Comparison of ENCODE assay signal across 8 mouse cellular contexts in the genomic region with DNA sequence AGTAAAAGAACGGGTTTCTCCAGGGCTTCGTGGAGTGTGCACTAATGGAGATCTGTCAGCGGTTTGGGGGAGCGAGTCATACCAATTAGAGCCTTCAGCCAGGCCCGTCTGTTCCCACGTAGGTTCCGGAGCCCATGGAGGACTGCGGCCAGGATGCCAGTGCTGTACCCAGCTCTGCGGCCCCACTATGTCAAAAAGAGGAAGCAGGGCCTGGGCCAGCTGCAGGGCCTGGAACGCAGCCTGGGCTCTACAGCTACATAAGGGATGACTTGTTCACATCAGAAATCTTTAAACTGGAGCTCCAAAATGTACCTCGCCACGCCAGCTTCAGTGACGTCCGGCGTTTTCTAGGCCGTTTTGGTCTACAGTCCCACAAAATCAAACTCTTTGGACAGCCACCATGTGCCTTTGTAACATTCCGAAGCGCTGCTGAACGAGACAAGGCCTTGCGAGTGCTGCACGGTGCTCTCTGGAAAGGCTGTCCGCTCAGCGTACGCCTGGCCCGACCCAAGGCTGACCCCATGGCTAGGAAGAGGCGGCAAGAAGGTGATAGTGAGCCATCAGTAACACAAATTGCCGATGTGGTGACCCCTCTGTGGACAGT. TPM values are rescaled to one million over a fixed set of nuclear protein-coding genes. Genes with fewer than 3 reads are reported as not detected.
DNase-seq lines count a peak whose midpoint lies in the region; ATAC-seq lines count a peak whose summit lies in the region.

No protein-coding gene starts in this region.

- ATAC-seq in frontal cortex, adult (ENCODE audit: low TSS enrichment): peak; percentile 24
- ATAC-seq in forebrain, embryonic 11.5 days (replicated peaks; ENCODE audit: low FRiP score): no peak; the same call in 1 of the 2 replicates
- ATAC-seq in hindbrain, embryonic 15.5 days (ENCODE audit: low FRiP score, low read depth): peak; percentile 12

- peak overlapping the region; percentile 98 for H3K4me3 ChIP-seq in brown adipose tissue, adult 24 weeks (ENCODE audit: insufficient read depth, low read depth, low read length)
- peak overlapping the region; percentile 97 for H3K4me3 ChIP-seq in forebrain, embryonic 11.5 days (ENCODE audit: low read depth, low read length)
- H3K4me3 ChIP-seq in hindbrain, embryonic 15.5 days: peak overlapping the region; percentile 87
- H3K4me3 ChIP-seq in limb, embryonic 10.5 days: peak overlapping the region; percentile 98

- peak overlapping the region; percentile 93 for H3K27ac ChIP-seq in brown adipose tissue, adult 24 weeks (replicated peaks; ENCODE audit: low read depth, low read length)
- H3K27ac ChIP-seq in forebrain, embryonic 11.5 days (ENCODE audit: low read depth, low read length): peak overlapping the region; percentile 77
- H3K27ac ChIP-seq in hindbrain, embryonic 15.5 days (replicated peaks): peak overlapping the region; percentile 89
- H3K27ac ChIP-seq in limb, embryonic 10.5 days: peak overlapping the region; percentile 99

- H3K4me1 ChIP-seq in brown adipose tissue, adult 24 weeks (ENCODE audit: control insufficient read depth, insufficient read depth, insufficient read length, low read length): peaks cover 7% of the 10 kb centered on the region
- peaks cover 16% of the 10 kb centered on the region for H3K4me1 ChIP-seq in forebrain, embryonic 11.5 days (replicated peaks; ENCODE audit: control insufficient read depth, insufficient read depth, low read length)
- peaks cover 39% of the 10 kb centered on the region for H3K4me1 ChIP-seq in hindbrain, embryonic 15.5 days (replicated peaks)
- peaks cover 43% of the 10 kb centered on the region for H3K4me1 ChIP-seq in limb, embryonic 10.5 days

- H3K9me3 ChIP-seq in forebrain, embryonic 11.5 days (ENCODE audit: control insufficient read depth, low read length): no peaks in the 10 kb centered on the region
- H3K9me3 ChIP-seq in hindbrain, embryonic 15.5 days: no peaks in the 10 kb centered on the region
- H3K9me3 ChIP-seq in limb, embryonic 10.5 days (replicated peaks): no peaks in the 10 kb centered on the region

- H3K4me2 ChIP-seq in forebrain, embryonic 11.5 days (ENCODE audit: low read depth, low read length, severe bottlenecking): peak overlapping the region; percentile 89
- peak overlapping the region; percentile 83 for H3K4me2 ChIP-seq in hindbrain, embryonic 15.5 days

- WGBS in forebrain, embryonic 11.5 days: 14% methylated on average over 27 of the region's 27 CpGs
- WGBS in hindbrain, embryonic 15.5 days: 7% methylated on average over 27 of the region's 27 CpGs
- WGBS in limb, embryonic 10.5 days: 11% methylated on average over 27 of the region's 27 CpGs

- H3K27me3 ChIP-seq in forebrain, embryonic 11.5 days (ENCODE audit: control insufficient read depth, insufficient read depth, low read length): no peaks in the 10 kb centered on the region
- H3K27me3 ChIP-seq in hindbrain, embryonic 15.5 days: no peaks in the 10 kb centered on the region
- no peaks in the 10 kb centered on the region for H3K27me3 ChIP-seq in limb, embryonic 10.5 days (ENCODE audit: low read depth, poor library complexity, severe bottlenecking)

- H3K9ac ChIP-seq in forebrain, embryonic 11.5 days (ENCODE audit: low read length): peak overlapping the region; percentile 74
- peak overlapping the region; percentile 69 for H3K9ac ChIP-seq in hindbrain, embryonic 15.5 days

- peaks cover 24% of the 10 kb centered on the region for H3K36me3 ChIP-seq in forebrain, embryonic 11.5 days (ENCODE audit: control insufficient read depth, insufficient read depth, low read length)
- peaks cover 54% of the 10 kb centered on the region for H3K36me3 ChIP-seq in hindbrain, embryonic 15.5 days
- peaks cover 76% of the 10 kb centered on the region for H3K36me3 ChIP-seq in limb, embryonic 10.5 days

- DNase-seq in frontal cortex, adult 2 months (ENCODE audit: extremely low spot score in 1 of 2, low spot score in 1 of 2): no peak
- peak; percentile 75 for DNase-seq in forebrain, embryonic 11.5 days (ENCODE audit: low spot score)
- DNase-seq in limb, embryonic 10.5 days (ENCODE audit: low spot score): peak; percentile 63
- DNase-seq in mesoderm, embryonic 11.5 days (ENCODE audit: low read depth, low spot score): peak; percentile 37
- DNase-seq in spleen, adult 18-20 months: peak; percentile 50 to 62

RNA-seq across cellular contexts. Expression of a gene that starts 0.9 kb away (rescaled TPM):
- polyA plus RNA-seq in frontal cortex, adult 2 months (2012; rRNA removed): 108 and 116 TPM in 2 replicates
- polyA plus RNA-seq in brown adipose tissue, adult 24 weeks (2012; ENCODE audit: insufficient read depth, insufficient read length, missing spikeins): 85.5 and 92.7 TPM in 2 replicates
- 1,172 and 1,252 TPM in 2 replicates for polyA plus RNA-seq in forebrain, embryonic 11.5 days (2014; fragmentation: Nextera tagmentation; extraction: Ambion mirVana)
- 373 and 402 TPM in 2 replicates for polyA plus RNA-seq in hindbrain, embryonic 15.5 days (2015; fragmentation: Nextera tagmentation; extraction: Ambion mirVana)
- polyA plus RNA-seq in limb, embryonic 10.5 days (2016; fragmentation: Nextera tagmentation; extraction: Ambion mirVana): 1,185 and 1,368 TPM in 2 replicates

RNA-seq across cellular contexts. Expression of a gene that starts 1.0 kb away (rescaled TPM):
- polyA plus RNA-seq in frontal cortex, adult 2 months (2012; rRNA removed): 76.5 and 77.2 TPM in 2 replicates
- polyA plus RNA-seq in brown adipose tissue, adult 24 weeks (2012; ENCODE audit: insufficient read depth, insufficient read length, missing spikeins): 18.1 and 23.3 TPM in 2 replicates
- polyA plus RNA-seq in forebrain, embryonic 11.5 days (2014; fragmentation: Nextera tagmentation; extraction: Ambion mirVana): 110 TPM in 2 replicates
- polyA plus RNA-seq in hindbrain, embryonic 15.5 days (2015; fragmentation: Nextera tagmentation; extraction: Ambion mirVana): 94.7 and 98.9 TPM in 2 replicates
- 118 and 122 TPM in 2 replicates for polyA plus RNA-seq in limb, embryonic 10.5 days (2016; fragmentation: Nextera tagmentation; extraction: Ambion mirVana)

RNA-seq across cellular contexts. Expression of a gene that starts 8.7 kb away (rescaled TPM):
- 0.55 TPM in 1 of 2 replicates, not detected in the other for polyA plus RNA-seq in frontal cortex, adult 2 months (2012; rRNA removed)
- not detected in 2 replicates for polyA plus RNA-seq in brown adipose tissue, adult 24 weeks (2012; ENCODE audit: insufficient read depth, insufficient read length, missing spikeins)
- 6.2 TPM in 1 of 2 replicates, not detected in the other for polyA plus RNA-seq in forebrain, embryonic 11.5 days (2014; fragmentation: Nextera tagmentation; extraction: Ambion mirVana)
- 2.2 and 6.0 TPM in 2 replicates for polyA plus RNA-seq in hindbrain, embryonic 15.5 days (2015; fragmentation: Nextera tagmentation; extraction: Ambion mirVana)
- polyA plus RNA-seq in limb, embryonic 10.5 days (2016; fragmentation: Nextera tagmentation; extraction: Ambion mirVana): 2.5 TPM in 1 of 2 replicates, not detected in the other

RNA-seq across cellular contexts. Expression of a gene that starts 14.5 kb away (rescaled TPM):
- polyA plus RNA-seq in frontal cortex, adult 2 months (2012; rRNA removed): 142 and 152 TPM in 2 replicates
- polyA plus RNA-seq in brown adipose tissue, adult 24 weeks (2012; ENCODE audit: insufficient read depth, insufficient read length, missing spikeins): 4.9 and 5.1 TPM in 2 replicates
- polyA plus RNA-seq in forebrain, embryonic 11.5 days (2014; fragmentation: Nextera tagmentation; extraction: Ambion mirVana): 15.8 and 18.6 TPM in 2 replicates
- polyA plus RNA-seq in hindbrain, embryonic 15.5 days (2015; fragmentation: Nextera tagmentation; extraction: Ambion mirVana): 16.3 and 19.7 TPM in 2 replicates
- 14.1 and 16.7 TPM in 2 replicates for polyA plus RNA-seq in limb, embryonic 10.5 days (2016; fragmentation: Nextera tagmentation; extraction: Ambion mirVana)

RNA-seq across cellular contexts. Expression of a gene that starts 31.8 kb away (rescaled TPM):
- not detected in 2 replicates for polyA plus RNA-seq in frontal cortex, adult 2 months (2012; rRNA removed)
- not detected in 2 replicates for polyA plus RNA-seq in brown adipose tissue, adult 24 weeks (2012; ENCODE audit: insufficient read depth, insufficient read length, missing spikeins)
- not detected in 2 replicates for polyA plus RNA-seq in forebrain, embryonic 11.5 days (2014; fragmentation: Nextera tagmentation; extraction: Ambion mirVana)
- not detected in 2 replicates for polyA plus RNA-seq in hindbrain, embryonic 15.5 days (2015; fragmentation: Nextera tagmentation; extraction: Ambion mirVana)
- polyA plus RNA-seq in limb, embryonic 10.5 days (2016; fragmentation: Nextera tagmentation; extraction: Ambion mirVana): not detected in 2 replicates

Comparison
In these comparisons a context has a peak if more than half of its experiments do, and no peak if none do; other contexts are left out.
1. DNase-seq: peak in forebrain, embryonic 11.5 days (single experiment), limb, embryonic 10.5 days (single experiment), mesoderm, embryonic 11.5 days (single experiment) and spleen, adult 18-20 months (2 of 2); none in frontal cortex, adult 2 months (0 of 2).
2. Peak in every context shown above with its lines, with median percentiles within 50 percentile points of each other: H3K27ac ChIP-seq and H3K4me3 ChIP-seq.